Mouse (Mus musculus) B cell, adult 62 days (primary cell): ENCODE measurements around the gene Olfr324. TPM values are rescaled to one million over a fixed set of nuclear protein-coding genes. Genes with fewer than 3 reads are reported as not detected.

Experiments used
- total RNA-seq: library from RNA; stranded (reverse); gene quantifications from 4 replicates; pipeline ENCODE4 v1.2.4, GENCODE M21; 2023

The Olfr324 gene
- total RNA-seq: not detected in 4 replicates

GRCm38 (mm10) chr11:58594814-58595213, at the start of gene Olfr324:
Olfr324 (plus strand) TSS chr11:58595114.

GRCm38 (mm10) chr11:58546322-58546721, 48.6 kb upstream of the Olfr324 start, which contains the start of gene Olfr329-ps:
Olfr329-ps (minus strand) TSS chr11:58546422.

GRCm38 (mm10) chr11:58555536-58555935, 39.4 kb upstream of the Olfr324 start, which contains the start of gene Olfr328:
Olfr328 (minus strand) TSS chr11:58555636.

GRCm38 (mm10) chr11:58570405-58570804, 24.5 kb upstream of the Olfr324 start, which contains the start of gene Olfr224:
Olfr224 (minus strand) TSS chr11:58570553.

GRCm38 (mm10) chr11:58577430-58577829, 17.5 kb upstream of the Olfr324 start, which contains the start of gene Olfr325:
Olfr325 (plus strand) TSS chr11:58577730.

GRCm38 (mm10) chr11:58615975-58616374, 21.1 kb downstream of the Olfr324 start, which contains the start of gene 2210407C18Rik:
2210407C18Rik (minus strand) TSS chr11:58616075.

GRCm38 (mm10) chr11:58630401-58630800, 35.5 kb downstream of the Olfr324 start, which contains the start of gene Olfr323:
Olfr323 (minus strand) TSS chr11:58630501.

GRCm38 (mm10) chr11:58640272-58640867, 45.5 kb downstream of the Olfr324 start, which contains the start of gene Trim58:
Trim58 (plus strand) TSS chr11:58640465.

Other genes with a start within 250 kb of the Olfr324 start
- gene Lypd8, start 216.1 kb upstream of the Olfr324 start, total RNA-seq: not detected in 4 replicates
- not detected in 4 replicates for gene 1810065E05Rik, start 174.0 kb upstream of the Olfr324 start, total RNA-seq
- gene Gm12253, start 162.6 kb upstream of the Olfr324 start, total RNA-seq: not detected in 4 replicates
- gene Lypd9, start 142.2 kb upstream of the Olfr324 start, total RNA-seq: not detected in 4 replicates
- gene Olfr30, start 132.8 kb upstream of the Olfr324 start, total RNA-seq: not detected in 4 replicates
- not detected in 4 replicates for gene Olfr332, start 102.6 kb upstream of the Olfr324 start, total RNA-seq
- not detected in 4 replicates for gene Olfr331, start 92.5 kb upstream of the Olfr324 start, total RNA-seq
- not detected in 4 replicates for gene Olfr330, start 60.3 kb upstream of the Olfr324 start, total RNA-seq
- not detected in 4 replicates for gene Olfr329-ps, start 48.7 kb upstream of the Olfr324 start, total RNA-seq
- 0.18 to 0.48 TPM (median 0.25 TPM) in 4 replicates for gene Olfr328, start 39.5 kb upstream of the Olfr324 start, total RNA-seq
- gene Olfr224, start 24.6 kb upstream of the Olfr324 start, total RNA-seq: not detected in 4 replicates
- not detected in 4 replicates for gene Olfr325, start 17.4 kb upstream of the Olfr324 start, total RNA-seq
- gene 2210407C18Rik, start 21.0 kb downstream of the Olfr324 start, total RNA-seq: not detected in 4 replicates
- not detected in 4 replicates for gene Olfr323, start 35.4 kb downstream of the Olfr324 start, total RNA-seq
- gene Trim58, start 45.4 kb downstream of the Olfr324 start, total RNA-seq: not detected in 4 replicates
- not detected in 4 replicates for gene Olfr322, start 63.7 kb downstream of the Olfr324 start, total RNA-seq
- gene Olfr320, start 86.0 kb downstream of the Olfr324 start, total RNA-seq: not detected in 4 replicates
- gene Olfr319, start 104.0 kb downstream of the Olfr324 start, total RNA-seq: not detected in 4 replicates
- 0.41 to 1.1 TPM (median 0.60 TPM) in 4 replicates for gene Olfr318, start 128.9 kb downstream of the Olfr324 start, total RNA-seq
- gene Olfr317, start 144.1 kb downstream of the Olfr324 start, total RNA-seq: not detected in 4 replicates
- gene Olfr316, start 157.6 kb downstream of the Olfr324 start, total RNA-seq: not detected in 4 replicates
- gene Olfr315, start 178.1 kb downstream of the Olfr324 start, total RNA-seq: not detected in 4 replicates
- gene Olfr314, start 187.8 kb downstream of the Olfr324 start, total RNA-seq: 0.20 TPM in 1 of 4 replicates, not detected in the others
- not detected in 4 replicates for gene Fam183b, start 206.8 kb downstream of the Olfr324 start, total RNA-seq
- not detected in 4 replicates for gene Olfr313, start 219.9 kb downstream of the Olfr324 start, total RNA-seq
- gene Olfr312, start 234.1 kb downstream of the Olfr324 start, total RNA-seq: not detected in 4 replicates
- gene Olfr311, start 244.1 kb downstream of the Olfr324 start, total RNA-seq: not detected in 4 replicates